Mouse (Mus musculus) cerebellum, adult 18-20 months (tissue): ENCODE measurements around the gene Cdc14a.

Source experiments
- DNase-seq, 2 experiments: peaks; one replicate each; pipeline ENCODE4 v3.0.0; 2021

Cdc14a gene

DNA sequence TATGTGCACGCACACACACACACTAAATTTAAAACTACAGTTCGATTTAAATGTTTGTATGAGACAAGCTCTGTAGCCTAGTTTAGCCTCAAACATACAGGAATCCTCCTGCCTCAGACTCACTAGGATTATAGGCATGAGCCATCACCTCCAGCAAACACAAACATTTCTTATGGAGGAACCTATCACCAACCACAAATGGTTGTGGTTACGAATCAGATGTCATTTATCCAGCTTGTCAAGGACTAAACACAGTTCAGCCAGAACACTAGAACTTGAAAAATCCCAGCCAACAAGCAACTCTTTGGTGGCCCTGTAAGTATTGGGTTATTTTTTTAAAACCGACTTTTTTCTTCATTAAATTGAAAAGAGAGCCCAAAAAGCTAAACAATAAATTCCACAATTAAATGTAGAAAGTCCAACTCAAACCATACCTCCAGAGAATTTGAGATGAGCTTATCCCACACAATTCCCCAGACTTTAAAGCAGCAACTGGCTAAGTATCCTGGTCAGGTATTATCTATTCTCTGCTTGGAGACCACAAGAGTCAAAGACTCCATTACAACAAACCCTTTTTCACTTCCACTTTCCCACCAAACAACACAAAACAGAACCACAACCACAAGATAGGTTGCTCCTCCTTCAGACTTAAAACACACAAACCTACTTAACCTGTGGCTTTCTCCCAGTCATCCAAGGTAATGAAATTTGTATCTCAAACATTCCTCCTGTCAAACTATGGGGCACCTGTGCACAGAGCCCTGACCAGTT lies 10.7 kb downstream of the Cdc14a start:
- no peak for DNase-seq

- DNase-seq = no peak
Observed at GRCm38 (mm10) chr3:116410051-116410450, 13.8 kb downstream of the Cdc14a start.

GRCm38 (mm10) chr3:116409486-116409885 lies 14.3 kb downstream of the Cdc14a start:
- DNase-seq = no peak

GRCm38 (mm10) chr3:116408856-116409255 lies 15.0 kb downstream of the Cdc14a start:
- DNase-seq = no peak

DNA sequence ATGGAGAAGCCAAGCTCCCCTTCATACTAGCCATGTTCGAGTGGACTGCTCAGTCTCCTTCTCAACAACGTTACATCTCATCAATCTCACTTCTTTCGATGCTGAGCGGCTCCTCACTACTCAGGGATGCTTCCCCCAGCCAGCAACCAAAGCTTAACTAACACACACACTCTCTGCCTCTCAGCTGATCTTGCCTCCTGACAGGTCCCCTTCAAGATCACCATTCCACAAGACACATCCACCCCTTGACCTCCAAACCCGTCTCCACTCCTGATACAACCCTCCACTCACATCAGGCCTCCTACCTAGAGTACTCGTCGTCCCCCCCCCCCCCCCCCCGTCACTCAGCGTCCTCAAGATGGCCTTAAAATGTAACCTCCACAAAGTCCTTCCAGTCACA lies 18.3 kb downstream of the Cdc14a start:
- DNase-seq = no peak

DNA sequence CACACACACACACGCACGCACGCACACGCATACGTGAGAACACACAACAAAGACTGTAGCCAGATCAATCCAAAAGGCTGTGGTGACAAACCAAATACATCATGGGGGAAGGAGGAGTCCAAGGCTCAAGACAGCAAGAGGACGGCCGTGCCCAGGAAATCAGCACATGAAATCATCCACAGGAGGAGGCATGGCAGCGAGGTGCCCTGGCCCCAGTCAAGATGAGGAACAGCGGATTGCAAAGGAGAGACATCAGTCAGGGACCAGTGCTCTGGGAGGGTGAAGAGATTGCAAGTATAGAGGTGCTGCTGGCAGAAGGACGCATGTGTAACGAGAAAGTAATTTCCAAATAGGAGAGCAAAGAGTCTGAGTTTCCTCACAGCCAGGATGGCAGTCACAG lies 22.4 kb downstream of the Cdc14a start:
- no peak for DNase-seq

DNA sequence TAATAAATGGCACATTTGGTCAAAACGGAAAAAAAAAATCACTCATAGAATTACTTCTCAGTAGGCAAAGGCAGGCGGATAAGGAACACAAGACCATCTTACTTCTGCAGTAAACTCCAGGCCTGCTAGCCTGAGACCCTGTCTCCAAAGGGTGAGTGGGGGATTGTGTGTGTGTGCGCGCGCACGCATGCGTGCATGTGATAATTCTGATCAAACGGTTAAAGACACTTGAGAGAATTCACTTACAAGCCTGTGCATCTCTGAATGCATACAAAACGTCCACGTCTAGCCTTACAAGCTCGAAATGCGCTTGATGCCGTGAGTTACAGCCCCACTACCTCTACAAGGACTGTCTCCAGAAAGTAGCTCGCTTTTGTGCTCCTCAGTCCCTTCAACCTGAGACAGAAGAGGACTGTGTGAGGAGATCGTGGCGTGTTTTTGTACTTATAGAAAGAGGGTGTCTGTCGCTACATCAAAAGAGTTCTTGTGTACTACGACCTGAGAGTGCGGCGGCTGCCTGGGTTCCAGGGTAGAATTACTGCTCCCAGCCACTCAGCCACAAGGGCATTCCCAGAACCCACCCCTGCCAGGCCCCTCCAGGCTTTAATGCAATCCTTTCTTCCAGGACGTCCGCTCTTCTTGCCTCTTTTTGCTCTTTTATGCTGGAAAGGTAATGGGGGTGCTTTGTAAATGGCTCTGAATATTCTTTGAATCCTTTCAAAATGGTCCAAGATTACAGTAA lies 24.3 kb downstream of the Cdc14a start:
- DNase-seq = no peak

- DNase-seq = no peak
Observed at GRCm38 (mm10) chr3:116398543-116398942, 25.3 kb downstream of the Cdc14a start.

- no peak for DNase-seq
Observed at GRCm38 (mm10) chr3:116397976-116398375, 25.9 kb downstream of the Cdc14a start.

GRCm38 (mm10) chr3:116397341-116397740 lies 26.5 kb downstream of the Cdc14a start:
- no peak for DNase-seq

DNA sequence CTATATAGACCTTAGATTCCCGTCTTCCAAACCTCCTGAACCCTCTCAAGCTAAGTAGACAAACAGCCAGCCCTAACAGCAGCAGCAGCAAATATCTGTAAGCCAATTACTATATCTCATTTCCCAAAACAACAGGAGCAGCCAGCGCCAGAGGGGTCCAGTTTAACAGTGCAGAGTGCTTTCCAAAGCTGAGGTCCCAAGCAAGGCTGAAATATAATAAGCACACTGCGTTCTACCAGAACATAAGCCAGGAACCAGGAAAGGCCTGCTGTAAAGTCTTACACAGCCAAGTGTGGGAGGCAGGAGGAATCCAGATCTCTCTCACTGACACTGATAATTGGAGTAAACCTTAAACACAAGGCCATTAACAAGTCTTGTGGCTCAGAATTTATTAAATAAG lies 27.3 kb downstream of the Cdc14a start:
- DNase-seq = no peak

GRCm38 (mm10) chr3:116394885-116395390 lies 28.9 kb downstream of the Cdc14a start:
- no peak for DNase-seq

DNA sequence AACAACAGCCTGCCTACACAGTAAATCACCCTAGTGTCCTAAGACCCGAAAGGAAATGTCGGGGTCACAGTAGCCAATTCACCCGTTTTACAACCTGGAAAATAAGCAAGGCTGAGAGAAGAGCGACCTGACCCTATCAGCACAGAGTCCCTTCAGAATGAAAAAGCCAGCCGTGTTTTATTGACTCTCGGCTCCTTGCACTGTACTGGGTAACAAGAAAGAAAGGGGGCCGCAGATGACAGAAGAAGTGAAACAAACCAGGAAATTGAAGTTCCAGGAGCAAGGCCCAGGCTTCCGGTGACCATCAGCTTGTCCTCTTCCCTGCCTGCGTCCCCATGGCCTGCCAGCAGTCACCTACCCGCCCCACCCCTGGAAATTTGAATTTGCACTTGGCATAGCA lies 32.4 kb downstream of the Cdc14a start:
- DNase-seq = no peak

GRCm38 (mm10) chr3:116389500-116390470 lies 34.0 kb downstream of the Cdc14a start:
- no peak for DNase-seq

DNA sequence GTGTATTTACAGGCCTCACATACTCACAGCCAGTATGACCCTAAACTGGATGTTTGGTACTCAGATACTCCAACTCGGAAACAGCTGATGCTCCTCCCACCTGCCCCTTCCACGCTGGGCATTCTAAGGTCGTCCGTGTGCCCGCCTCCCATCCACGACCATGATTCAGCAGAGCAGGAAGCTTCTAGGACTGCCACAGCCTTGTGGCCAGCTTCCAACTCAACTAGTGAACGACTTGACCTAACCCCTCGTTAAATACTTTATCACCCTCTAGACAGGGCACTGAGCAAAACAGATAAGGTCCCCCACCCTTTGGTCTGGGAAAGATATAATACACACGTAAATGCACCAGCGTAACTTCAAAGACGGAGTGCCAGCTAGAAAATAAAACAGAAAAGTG lies 35.0 kb downstream of the Cdc14a start:
- DNase-seq = no peak

DNA sequence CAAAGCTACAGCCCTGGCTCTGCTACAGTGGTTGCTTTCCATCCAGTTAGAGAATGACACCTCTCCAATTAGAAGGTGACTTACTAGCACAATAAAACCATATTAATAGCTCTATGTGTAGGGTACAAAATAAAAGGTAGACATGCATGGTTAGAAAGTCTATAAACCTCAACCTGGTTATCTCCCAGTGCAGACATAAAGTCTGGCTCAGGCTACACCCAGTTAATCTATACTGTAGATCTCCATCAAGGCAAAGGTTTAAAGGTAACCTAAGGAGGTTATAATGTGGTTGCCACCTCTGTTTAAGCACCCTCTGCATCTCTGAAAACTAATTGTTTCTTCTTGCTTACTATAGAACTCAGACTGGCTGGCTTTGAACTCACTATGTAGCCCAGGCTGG lies 36.9 kb downstream of the Cdc14a start:
- DNase-seq = no peak

- DNase-seq = no peak
Observed at GRCm38 (mm10) chr3:116386342-116386741, 37.5 kb downstream of the Cdc14a start.

DNA sequence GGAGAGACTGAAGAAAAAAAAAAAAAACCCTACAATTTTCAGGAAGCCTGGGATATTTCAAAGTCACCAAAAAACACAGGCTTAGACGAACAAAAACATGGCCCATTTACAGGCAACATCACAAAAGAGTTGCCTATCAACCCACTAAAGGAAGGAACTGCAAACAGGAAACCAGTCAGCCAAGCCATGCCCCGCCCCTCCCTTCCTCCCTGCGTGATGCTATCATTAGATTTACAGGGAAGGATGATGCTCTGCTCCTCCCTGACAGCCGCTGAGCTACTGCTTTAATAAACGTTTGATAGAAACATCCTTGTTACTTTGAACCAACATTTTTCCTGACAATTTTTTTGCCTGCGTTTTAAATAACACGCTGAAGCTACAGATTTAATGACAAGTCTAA lies 39.5 kb downstream of the Cdc14a start:
- DNase-seq = no peak

DNA sequence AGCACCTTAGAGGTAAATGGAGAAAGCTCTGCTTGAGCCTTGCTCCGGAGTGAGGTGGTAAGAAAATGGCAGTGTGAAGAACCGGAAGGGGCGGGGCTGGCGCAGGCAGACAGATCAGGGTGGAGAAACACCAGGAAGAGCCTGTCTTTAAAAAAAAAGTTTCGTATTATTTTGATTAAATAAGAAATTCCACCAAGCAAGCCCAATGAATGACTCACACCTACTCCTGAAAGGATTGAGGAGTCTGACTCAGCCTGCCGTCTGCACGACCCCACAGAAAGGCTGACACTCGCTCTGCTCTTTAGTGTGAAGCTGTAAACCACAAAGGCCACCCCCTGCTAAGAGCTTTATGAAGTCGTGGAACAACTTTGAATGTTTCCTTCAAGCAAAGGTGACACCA lies 43.5 kb downstream of the Cdc14a start:
- no peak for DNase-seq

DNA sequence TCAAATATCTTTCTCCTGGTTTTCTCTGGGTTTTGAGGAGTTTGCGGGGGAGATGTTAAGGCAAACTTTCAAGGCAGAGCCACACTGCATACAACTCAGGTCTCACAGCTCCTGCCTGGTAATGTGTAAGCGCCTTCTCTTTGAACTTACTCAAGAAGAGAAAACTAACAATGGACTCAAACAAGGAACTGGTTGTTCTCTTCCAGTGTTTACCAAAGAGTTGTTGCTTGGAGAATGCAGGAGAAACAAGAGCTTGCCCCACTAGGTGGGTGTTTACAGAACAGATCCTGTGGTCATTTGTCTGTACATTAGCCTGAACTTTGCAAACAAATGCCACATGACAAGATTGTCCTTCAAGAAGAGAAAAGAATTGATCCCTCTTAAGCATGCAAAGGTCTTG lies 48.4 kb downstream of the Cdc14a start:
- no peak for DNase-seq

- DNase-seq = no peak
Observed at GRCm38 (mm10) chr3:116374486-116374885, 49.3 kb downstream of the Cdc14a start.

GRCm38 (mm10) chr3:116373196-116373595 lies 50.6 kb downstream of the Cdc14a start:
- DNase-seq = no peak

GRCm38 (mm10) chr3:116368868-116369437 lies 54.9 kb downstream of the Cdc14a start:
- no peak for DNase-seq
